8 mouse cellular contexts compared by ENCODE assay signal in the genomic region with DNA sequence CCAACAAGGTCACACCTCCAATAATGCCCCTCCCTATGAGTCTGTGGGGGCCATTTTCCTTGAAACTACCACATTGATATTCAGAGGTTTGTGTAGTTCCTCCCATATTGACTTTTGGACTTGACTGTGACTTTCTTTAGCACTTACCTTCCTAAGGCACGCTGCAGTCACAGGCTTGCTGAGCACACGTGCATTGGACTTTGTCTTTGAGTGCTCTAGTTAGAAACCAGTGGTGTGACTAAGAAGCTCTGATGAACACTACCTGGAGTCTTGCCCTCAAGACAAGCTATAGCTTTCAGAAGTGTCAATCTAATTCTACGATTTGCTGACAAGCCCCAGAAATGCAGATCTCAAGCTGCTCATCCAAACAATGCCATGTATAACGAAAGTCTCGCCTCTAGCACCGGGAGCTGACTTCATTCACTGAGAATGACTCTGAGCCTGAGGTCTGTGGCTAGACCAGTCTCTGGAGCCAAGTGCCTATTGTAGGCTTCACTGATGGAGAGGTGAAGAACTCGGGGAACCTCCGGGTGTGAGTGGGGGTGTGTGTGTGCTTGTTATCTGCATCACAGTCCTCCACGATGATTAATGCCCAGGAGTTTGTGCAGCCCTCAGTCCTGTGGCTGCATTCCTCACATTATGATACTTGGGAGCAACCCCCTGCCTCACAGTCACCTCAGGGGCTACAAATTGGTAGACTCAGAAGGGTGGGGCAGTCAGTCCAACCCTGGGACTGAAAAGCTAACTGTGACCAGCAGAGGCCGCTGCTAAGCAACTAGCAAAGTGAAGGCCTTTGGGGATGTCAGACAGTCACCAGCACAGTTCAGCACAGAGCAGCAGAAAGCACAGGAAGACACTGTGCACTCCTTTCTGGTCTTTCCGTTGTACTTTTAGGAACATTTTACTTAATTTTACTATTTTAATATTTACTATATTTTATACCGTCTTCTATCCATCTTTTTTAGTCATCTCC. TPM values are rescaled to one million over a fixed set of nuclear protein-coding genes. Genes with fewer than 3 reads are reported as not detected.
DNase-seq lines count a peak whose midpoint lies in the region; ATAC-seq and TF ChIP-seq lines count a peak whose summit lies in the region.

No protein-coding gene starts in this region.

- no peak overlapping the region for H3K9ac ChIP-seq in heart, embryonic 14.5 days (ENCODE audit: low read length)
- no peak overlapping the region for H3K9ac ChIP-seq in kidney, postnatal 0 days (ENCODE audit: low read depth, low read length)

- no peak overlapping the region for H3ac ChIP-seq in C2C12 (ENCODE audit: control insufficient read depth, insufficient read length, low read depth)

- TF ChIP-seq POLR2A in bone marrow macrophage, adult 2 months (IDR thresholded peaks at IDR 0.05; ENCODE audit: borderline replicate concordance, low read depth, low read length): no peak

- no peaks in the 10 kb centered on the region for H3K9me3 ChIP-seq in heart, embryonic 14.5 days (ENCODE audit: control insufficient read depth, low read length)
- H3K9me3 ChIP-seq in kidney, postnatal 0 days (replicated peaks; ENCODE audit: low read length): no peaks in the 10 kb centered on the region

- 63% methylated on average over 12 of the region's 12 CpGs for WGBS in heart, embryonic 14.5 days
- 73% methylated on average over 12 of the region's 12 CpGs for WGBS in kidney, postnatal 0 days

- TF ChIP-seq CTCF in C2C12 (IDR thresholded peaks at IDR 0.05; ENCODE audit: control insufficient read depth, insufficient read depth, insufficient read length): peak; percentile 60
- TF ChIP-seq CTCF in bone marrow macrophage, adult 2 months (IDR thresholded peaks at IDR 0.05; ENCODE audit: low read depth, low read length): peak; percentile 79; the same call in 1 of the 2 replicates
- TF ChIP-seq CTCF in kidney, postnatal 0 days (IDR thresholded peaks at IDR 0.05; ENCODE audit: low read depth): peak; percentile 87

- H3K79me2 ChIP-seq in C2C12 (ENCODE audit: control insufficient read depth, insufficient read depth): no peaks in the 10 kb centered on the region

- DNase-seq in kidney, postnatal 0 days (ENCODE audit: low spot score): peak; percentile 76
- peak; percentile 62 for DNase-seq in liver
- peak; percentile 78 for DNase-seq in naive thymus-derived CD4-positive, alpha-beta T cell, adult 2 months (ENCODE audit: low read depth)
- peak; percentile 64 to 85 for DNase-seq in spleen, postnatal 4 days (ENCODE audit: low spot score in 2 of 2)

- H3K4me1 ChIP-seq in bone marrow macrophage, adult 2 months (ENCODE audit: control insufficient read depth, insufficient read depth, low read length): no peaks in the 10 kb centered on the region
- peaks cover 0 to 13% of the 10 kb centered on the region in 2 experiments; a peak in 3 of 4 replicates for H3K4me1 ChIP-seq in heart, embryonic 14.5 days (ENCODE audit: control insufficient read depth in 2 of 2, insufficient read depth in 2 of 2, low read length in 2 of 2)
- H3K4me1 ChIP-seq in kidney, postnatal 0 days (replicated peaks; ENCODE audit: insufficient read depth, low read length): no peaks in the 10 kb centered on the region

- H3K36me3 ChIP-seq in C2C12 (ENCODE audit: control insufficient read depth, insufficient read depth): no peaks in the 10 kb centered on the region
- no peaks in the 10 kb centered on the region for H3K36me3 ChIP-seq in heart, embryonic 14.5 days (ENCODE audit: control insufficient read depth, insufficient read depth, low read length)
- H3K36me3 ChIP-seq in kidney, postnatal 0 days (ENCODE audit: insufficient read depth, low read length): no peaks in the 10 kb centered on the region

- no peaks in the 10 kb centered on the region for H3K27me3 ChIP-seq in C2C12 (ENCODE audit: control insufficient read depth, insufficient read depth, insufficient read length)
- no peaks in the 10 kb centered on the region for H3K27me3 ChIP-seq in heart, embryonic 14.5 days (ENCODE audit: control insufficient read depth, insufficient read depth, low read length)
- no peaks in the 10 kb centered on the region for H3K27me3 ChIP-seq in kidney, postnatal 0 days (ENCODE audit: insufficient read depth, low read length)

- no peak overlapping the region for H3K4me2 ChIP-seq in heart, embryonic 14.5 days (ENCODE audit: low read length)
- no peak overlapping the region for H3K4me2 ChIP-seq in kidney, postnatal 0 days (ENCODE audit: low read length)

- H3K4me3 ChIP-seq in C2C12 (ENCODE audit: insufficient read depth, poor library complexity, severe bottlenecking): no peak overlapping the region
- H3K4me3 ChIP-seq in bone marrow macrophage, adult 2 months (ENCODE audit: insufficient read depth, low read length): no peak overlapping the region
- no peak overlapping the region for H3K4me3 ChIP-seq in heart, embryonic 14.5 days (ENCODE audit: control insufficient read depth in 1 of 2, insufficient read depth in 1 of 2, low read depth in 1 of 2, low read length in 2 of 2)
- H3K4me3 ChIP-seq in kidney, postnatal 0 days (replicated peaks; ENCODE audit: low read depth, low read length): no peak overlapping the region

- no peaks in the 10 kb centered on the region for H3K79me3 ChIP-seq in C2C12 (ENCODE audit: low read depth)

- ATAC-seq in erythroblast, adult 5-6 weeks (replicated peaks; ENCODE audit: low FRiP score, poor library complexity, severe bottlenecking): peak; percentile 72
- ATAC-seq in heart, embryonic 14.5 days (ENCODE audit: insufficient number of reproducible peaks, insufficient read depth, low FRiP score, low read depth): 0 out of 2 replicates have a peak, but pooled peaks have one; percentile 68
- ATAC-seq in kidney, postnatal 0 days (replicated peaks; ENCODE audit: low FRiP score, low read depth): peak; percentile 93

- no peak overlapping the region for H3K27ac ChIP-seq in bone marrow macrophage, adult 2 months (ENCODE audit: insufficient read depth, low read depth, low read length)
- no peak overlapping the region for H3K27ac ChIP-seq in heart, embryonic 14.5 days (replicated peaks in 1 of 2; ENCODE audit: control insufficient read depth in 1 of 2, insufficient read depth in 1 of 2, low read depth in 2 of 2, low read length in 2 of 2)
- H3K27ac ChIP-seq in kidney, postnatal 0 days: peak overlapping the region; percentile 31; the same call in 1 of the 2 replicates

TF ChIP-seq in C2C12, 6 proteins besides CTCF, POLR2A, EP300 and RAD21:
- TF ChIP-seq MAX (IDR thresholded peaks at IDR 0.05) (no peak), MYOG (IDR thresholded peaks at IDR 0.05; ENCODE audit: control insufficient read depth, extremely low read depth, insufficient read length) (no peak), USF1 (IDR thresholded peaks at IDR 0.05; ENCODE audit: low read depth) (no peak), MYOD1 (IDR thresholded peaks at IDR 0.05; ENCODE audit: control insufficient read depth, insufficient read length, low read depth) (no peak), CEBPB (IDR thresholded peaks at IDR 0.05; ENCODE audit: low read depth) (no peak), FOSL1 (IDR thresholded peaks at IDR 0.05; ENCODE audit: insufficient read depth, low read length, poor library complexity, severe bottlenecking) (no peak)

RNA-seq across cellular contexts. Expression of a gene that starts 59.2 kb away (rescaled TPM):
- 5.0 TPM for polyA plus RNA-seq in C2C12 (2012; fragmentation: generic; extraction: Trizol)
- 11.0 and 11.2 TPM in 2 replicates for polyA plus RNA-seq in bone marrow macrophage, adult 2 months (2012; ENCODE audit: insufficient read depth, insufficient read length, missing spikeins)
- 6.1 and 11.5 TPM in 2 replicates for total RNA-seq in erythroblast, adult 5-6 weeks (2015; ENCODE audit: low replicate concordance)
- total RNA-seq in erythroblast, adult 5-6 weeks (2017; ENCODE audit: low replicate concordance): 3.2 and 11.4 TPM in 2 replicates
- 27.2 and 28.5 TPM in 2 replicates for polyA plus RNA-seq in heart, embryonic 14.5 days (2014; fragmentation: Nextera tagmentation; extraction: Ambion mirVana)
- 25.0 and 29.7 TPM in 2 replicates for polyA plus RNA-seq in kidney, postnatal 0 days (2015; fragmentation: Nextera tagmentation; extraction: Ambion mirVana)
